Mouse (Mus musculus) embryonic facial prominence, embryonic 11.5 days (tissue): Measurements from ENCODE around the gene B4gat1. TPM values are rescaled to one million over a fixed set of nuclear protein-coding genes. Genes with fewer than 3 reads are reported as not detected.

Source experiments
- ATAC-seq: fragments of 200-750 bp; cut with Nextera tagmentation; replicated peaks from 2 replicates; pipeline ENCODE4 v1.8.0; 2017; ENCODE audit warnings: low read depth; ENCODE audit not compliant: insufficient number of reproducible peaks, low FRiP score, low TSS enrichment
- DNase-seq: peaks from one replicate; pipeline ENCODE4 v3.0.0-alpha.2; 2015; ENCODE audit warnings: low spot score
- H3K27ac ChIP-seq: fragments of 300-500 bp; sonication (generic); replicated peaks from 2 replicates; pipeline ENCODE4 v1.5.1; 2014; ENCODE audit warnings: mild to moderate bottlenecking, low read depth, low read length, control low read depth
- H3K27me3 ChIP-seq: fragments of 300-500 bp; sonication (generic); 2 replicates; pipeline ENCODE4 v1.6.1; 2014; ENCODE audit warnings: mild to moderate bottlenecking, low read length, moderate library complexity, mixed read lengths; ENCODE audit not compliant: control insufficient read depth, insufficient read depth
- H3K36me3 ChIP-seq: fragments of 300-500 bp; sonication (generic); replicated peaks from 2 replicates; pipeline ENCODE4 v1.6.1; 2014; ENCODE audit warnings: low read depth, mild to moderate bottlenecking, low read length, moderate library complexity, mixed read lengths; ENCODE audit not compliant: control insufficient read depth, insufficient read depth
- H3K4me1 ChIP-seq: fragments of 300-500 bp; sonication (generic); 2 replicates; pipeline ENCODE4 v1.6.1; 2014; ENCODE audit warnings: low read length, mixed read lengths; ENCODE audit not compliant: control insufficient read depth, insufficient read depth
- H3K4me2 ChIP-seq: fragments of 300-500 bp; sonication (generic); 2 replicates; pipeline ENCODE4 v1.6.1; 2014; ENCODE audit warnings: low read depth, mild to moderate bottlenecking, control low read depth, low read length, moderate library complexity
- H3K4me3 ChIP-seq: fragments of 300-500 bp; sonication (generic); 2 replicates; pipeline ENCODE4 v1.5.1; 2014; ENCODE audit warnings: low read depth, low read length, control low read depth
- H3K9ac ChIP-seq: fragments of 300-500 bp; sonication (generic); replicated peaks from 2 replicates; pipeline ENCODE4 v1.6.1; 2014; ENCODE audit warnings: mild to moderate bottlenecking, control low read depth, low read length
- H3K9me3 ChIP-seq: fragments of 300-500 bp; sonication (generic); replicated peaks from 2 replicates; pipeline ENCODE4 v1.6.1; 2016; ENCODE audit warnings: mild to moderate bottlenecking, low read length, inconsistent platforms, mixed read lengths; ENCODE audit not compliant: control insufficient read depth
- WGBS: fragments of 180-500 bp; shearing (Covaris S2); extraction: QIAGEN DNeasy Blood & Tissue Kit; methylation state at CpG from one replicate; pipeline ENCODE4 v1.1.7; 2014; 5-methylcytosine and 5-hydroxymethylcytosine counted together
- polyA plus RNA-seq: library from polyadenylated mRNA; unstranded; fragments of >200 nt; fragmentation: Nextera tagmentation; extraction: Ambion mirVana; gene quantifications from 2 replicates; pipeline ENCODE4 v1.2.1, GENCODE M21; 2014

B4gat1 gene
- polyA plus RNA-seq, 1 experiment from 2014 or later: 38.5 TPM

DNA sequence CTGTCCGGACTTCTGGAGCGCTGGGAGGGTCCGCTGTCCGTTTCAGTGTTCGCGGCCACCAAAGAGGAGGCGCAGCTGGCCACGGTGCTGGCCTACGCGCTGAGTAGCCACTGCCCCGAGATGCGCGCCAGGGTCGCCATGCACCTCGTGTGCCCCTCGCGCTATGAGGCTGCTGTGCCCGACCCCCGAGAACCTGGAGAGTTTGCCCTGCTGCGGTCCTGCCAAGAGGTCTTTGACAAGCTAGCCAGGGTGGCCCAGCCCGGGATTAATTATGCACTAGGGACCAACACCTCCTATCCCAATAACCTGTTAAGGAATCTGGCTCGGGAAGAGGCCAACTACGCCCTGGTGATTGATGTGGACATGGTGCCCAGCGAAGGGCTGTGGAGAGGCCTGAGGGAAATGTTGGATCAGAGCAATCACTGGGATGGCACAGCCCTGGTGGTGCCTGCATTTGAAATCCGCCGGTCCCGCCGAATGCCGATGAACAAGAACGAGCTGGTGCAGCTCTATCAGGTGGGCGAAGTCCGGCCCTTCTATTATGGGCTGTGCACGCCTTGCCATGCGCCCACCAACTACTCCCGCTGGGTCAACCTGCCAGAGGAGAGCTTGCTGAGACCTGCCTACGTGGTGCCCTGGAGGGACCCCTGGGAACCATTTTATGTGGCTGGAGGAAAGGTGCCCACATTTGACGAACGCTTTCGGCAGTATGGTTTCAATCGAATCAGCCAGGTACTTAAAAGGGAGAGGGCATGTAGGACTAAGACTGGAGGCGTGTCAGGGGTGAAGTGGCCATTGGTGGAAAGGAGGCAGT is 882 bp downstream of the B4gat1 start:
- Histone ChIP-seq H3K4me2 (peak overlapping the region; percentile 98), H3K27ac (no peak overlapping the region), H3K9ac (peak overlapping the region; percentile 83), H3K4me3 (peak overlapping the region; percentile 72), H3K27me3 (no peaks in the 10 kb centered on the region), H3K9me3 (no peaks in the 10 kb centered on the region), H3K4me1 (peaks cover 6% of the 10 kb centered on the region), H3K36me3 (no peaks in the 10 kb centered on the region)
- ATAC-seq (peak; percentile 21; the same call in 1 of the 2 replicates), DNase-seq (no peak)
- WGBS: 12% methylated on average over 41 of the region's 41 CpGs

DNA sequence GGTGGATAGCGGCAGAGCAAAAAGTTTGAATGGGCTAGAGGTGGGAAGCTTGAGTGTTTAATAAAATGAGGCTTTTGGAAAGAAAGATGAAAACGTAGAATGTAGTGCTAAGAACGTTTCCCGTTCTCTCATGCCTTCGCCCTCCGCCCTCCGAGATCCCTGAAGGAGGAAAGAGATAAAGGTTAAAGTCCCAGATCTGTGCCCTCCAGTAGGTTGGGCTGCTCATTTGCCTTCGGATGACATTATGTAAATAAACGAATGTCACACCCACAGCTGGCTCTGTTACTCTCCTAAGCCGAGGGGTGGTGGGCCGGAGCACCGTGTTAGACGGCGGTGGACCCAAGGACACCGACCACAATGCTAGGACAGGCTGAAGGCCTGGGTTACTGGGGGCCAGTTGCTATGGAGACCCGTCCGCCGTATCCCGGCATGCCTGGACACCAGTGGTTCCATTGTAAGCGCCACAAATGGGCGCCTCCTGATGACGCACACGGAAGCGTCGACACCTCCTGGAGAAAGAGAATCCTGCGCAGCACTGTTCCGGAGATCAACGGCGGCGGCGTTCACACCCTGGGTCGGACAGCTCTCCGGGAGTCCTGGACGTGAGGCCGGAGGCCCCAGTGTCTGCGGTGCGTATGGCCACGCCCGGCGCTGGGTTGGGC is 2.4 kb downstream of the B4gat1 start, which contains the start of gene Brms1:
TSS of gene Brms1 (plus strand) at position 493 of the 662 bp plus-strand sequence.
- Histone ChIP-seq H3K4me1 (peaks cover 6% of the 10 kb centered on the region), H3K27me3 (no peaks in the 10 kb centered on the region), H3K36me3 (no peaks in the 10 kb centered on the region), H3K4me3 (peak within 1 kb of the TSS; percentile 86), H3K9me3 (no peaks in the 10 kb centered on the region), H3K9ac (peak within 1 kb of the TSS; percentile 86), H3K4me2 (peak within 1 kb of the TSS; percentile 86), H3K27ac (0 out of 2 replicates have a peak within 1 kb of the TSS, but pooled peaks have one; percentile 4)
- ATAC-seq: peak; percentile 78
- WGBS: 9% methylated on average over 40 of the region's 40 CpGs
- DNase-seq: peak; percentile 96

GRCm38 (mm10) chr19:5041588-5041987 is 3.0 kb downstream of the B4gat1 start:
- WGBS: 3% methylated on average over 16 of the region's 16 CpGs
- DNase-seq (no peak), ATAC-seq (0 out of 2 replicates have a peak, but pooled peaks have one; percentile 1)
- Histone ChIP-seq H3K4me2 (peak overlapping the region; percentile 86), H3K36me3 (no peaks in the 10 kb centered on the region), H3K9ac (peak overlapping the region; percentile 86), H3K27ac (0 out of 2 replicates have a peak overlapping the region, but pooled peaks have one; percentile 4), H3K9me3 (no peaks in the 10 kb centered on the region), H3K27me3 (no peaks in the 10 kb centered on the region), H3K4me1 (peaks cover 6% of the 10 kb centered on the region), H3K4me3 (peak overlapping the region; percentile 86)

DNA sequence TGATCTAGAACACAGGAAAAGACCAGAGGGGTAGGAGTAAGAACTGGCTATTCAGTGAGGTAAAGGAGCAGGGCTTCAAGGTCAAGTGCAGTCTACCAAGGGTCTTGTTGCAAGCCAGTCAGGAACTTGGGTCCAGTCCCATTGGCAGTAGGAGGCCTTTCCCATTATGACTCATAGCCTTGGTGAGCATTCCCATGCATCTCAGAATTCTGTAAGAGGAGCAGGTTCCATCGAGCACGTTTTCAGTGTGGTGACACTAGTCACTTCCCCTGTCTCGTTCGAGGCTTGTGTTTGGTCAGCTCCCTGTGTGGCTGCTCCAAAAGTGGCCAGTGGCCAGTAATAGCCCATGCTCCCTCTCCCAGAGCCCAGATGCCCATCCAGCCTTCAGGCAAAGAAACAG is 6.9 kb downstream of the B4gat1 start:
- Histone ChIP-seq H3K27ac (no peak overlapping the region), H3K9ac (no peak overlapping the region), H3K4me2 (no peak overlapping the region), H3K9me3 (no peaks in the 10 kb centered on the region), H3K4me1 (peaks cover under 1% of the 10 kb centered on the region), H3K4me3 (no peak overlapping the region), H3K27me3 (no peaks in the 10 kb centered on the region), H3K36me3 (peaks cover 2% of the 10 kb centered on the region)
- 89% methylated on average over 4 of the region's 4 CpGs for WGBS
- DNase-seq: no peak
- no peak for ATAC-seq

DNA sequence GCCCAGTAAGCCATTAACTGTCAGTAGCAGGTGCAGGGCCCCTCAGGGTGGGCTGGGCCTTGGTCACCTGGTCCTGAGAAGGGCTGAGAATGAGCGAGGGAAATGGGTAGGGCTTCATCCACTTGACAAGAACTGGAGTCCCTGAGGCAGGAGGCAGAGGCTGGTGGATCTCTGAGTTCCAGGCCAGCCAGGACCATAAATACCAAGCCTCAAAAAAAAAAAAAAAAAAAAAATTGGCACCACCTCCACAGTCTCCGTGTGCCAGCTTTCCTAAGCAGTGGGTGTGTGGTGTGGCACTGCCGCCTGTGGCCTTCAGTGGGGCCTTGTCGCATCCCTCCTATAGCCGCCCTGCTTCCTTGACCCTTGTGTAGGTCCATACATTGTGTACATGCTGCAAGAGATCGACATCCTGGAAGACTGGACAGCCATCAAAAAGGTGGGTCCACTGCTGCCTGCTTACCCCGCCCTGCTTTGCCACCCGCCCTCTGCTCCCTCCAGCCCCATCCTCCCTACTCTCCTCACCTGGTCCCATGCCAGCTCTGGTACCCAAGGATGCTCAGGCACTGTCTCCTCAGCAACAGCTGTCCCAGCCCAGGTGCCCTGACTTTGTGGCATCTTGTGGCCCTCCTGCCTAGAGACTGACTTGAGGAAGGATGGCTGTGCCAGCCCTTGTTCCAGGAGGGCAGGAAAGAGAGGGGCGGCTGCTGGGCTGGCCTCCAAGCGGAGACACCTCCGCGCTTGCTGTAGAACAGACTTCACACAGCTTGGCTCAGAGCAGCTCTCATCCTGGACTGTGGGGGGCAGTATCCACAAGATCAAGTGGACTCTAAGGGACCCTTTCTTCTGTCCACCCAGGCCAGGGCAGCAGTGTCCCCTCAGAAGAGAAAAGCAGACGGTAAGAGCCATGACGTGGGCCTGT is 9.8 kb downstream of the B4gat1 start:
- no peak for DNase-seq
- peaks cover 2% of the 10 kb centered on the region for H3K36me3 ChIP-seq
- H3K27me3 ChIP-seq: peaks cover 20% of the 10 kb centered on the region
- no peak for ATAC-seq
- WGBS: 86% methylated on average over 14 of the region's 14 CpGs
- peaks cover 3% of the 10 kb centered on the region for H3K4me1 ChIP-seq
- H3K4me2 ChIP-seq: no peak overlapping the region
- no peak overlapping the region for H3K9ac ChIP-seq
- no peak overlapping the region for H3K4me3 ChIP-seq
- H3K9me3 ChIP-seq: no peaks in the 10 kb centered on the region
- no peak overlapping the region for H3K27ac ChIP-seq

DNA sequence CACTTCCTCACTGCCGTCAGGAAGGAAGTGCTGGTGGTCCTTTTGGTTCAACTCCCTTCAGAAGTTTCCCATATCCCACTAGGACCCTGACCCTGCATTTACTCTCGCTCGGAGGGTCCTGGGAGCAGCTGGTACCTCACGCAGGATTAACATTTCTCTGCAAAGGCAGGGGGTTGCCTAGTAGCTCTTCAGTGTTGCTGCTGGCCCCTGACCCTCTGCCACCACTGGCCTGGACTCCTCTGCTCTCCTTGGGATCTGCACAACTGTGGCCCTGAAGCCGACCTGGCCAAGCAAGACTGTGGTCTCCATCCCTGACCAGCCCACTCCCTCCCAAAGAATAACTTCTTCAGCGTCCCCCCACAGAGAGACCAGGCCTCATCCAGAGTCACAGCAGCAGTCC is 10.7 kb downstream of the B4gat1 start:
- H3K4me1 ChIP-seq: peaks cover 3% of the 10 kb centered on the region
- peaks cover 23% of the 10 kb centered on the region for H3K27me3 ChIP-seq
- H3K9ac ChIP-seq: no peak overlapping the region
- H3K9me3 ChIP-seq: no peaks in the 10 kb centered on the region
- ATAC-seq (no peak), DNase-seq (no peak)
- H3K36me3 ChIP-seq: peaks cover 2% of the 10 kb centered on the region
- no peak overlapping the region for H3K4me3 ChIP-seq
- 74% methylated on average over 6 of the region's 6 CpGs for WGBS
- no peak overlapping the region for H3K4me2 ChIP-seq
- no peak overlapping the region for H3K27ac ChIP-seq

- H3K4me3 ChIP-seq: peak within 1 kb of the TSS; percentile 7; the same call in 1 of the 2 replicates
- H3K27me3 ChIP-seq: peaks cover 23% of the 10 kb centered on the region
- peak within 1 kb of the TSS; percentile 22; the same call in 1 of the 2 replicates for H3K9ac ChIP-seq
- H3K27ac ChIP-seq: no peak within 1 kb of the TSS
- H3K4me2 ChIP-seq: peak within 1 kb of the TSS; percentile 26
- DNase-seq (peak; percentile 71), ATAC-seq (0 out of 2 replicates have a peak, but pooled peaks have one; percentile 16)
- peaks cover 2% of the 10 kb centered on the region for H3K36me3 ChIP-seq
- peaks cover 3% of the 10 kb centered on the region for H3K4me1 ChIP-seq
- no peaks in the 10 kb centered on the region for H3K9me3 ChIP-seq
- WGBS: 16% methylated on average over 13 of the region's 14 CpGs
Observed at GRCm38 (mm10) chr19:5050047-5050905, 11.7 kb downstream of the B4gat1 start, which contains the start of gene Rin1. Gene Rin1, plus strand, starts transcription at chr19:5050481.
